Mouse (Mus musculus) hindbrain, embryonic 14.5 days (tissue): ENCODE results near the gene Chst7. TPM values are rescaled to one million over a fixed set of nuclear protein-coding genes. Genes with fewer than 3 reads are reported as not detected.

Experiments used
- ATAC-seq: fragments of 200-750 bp; cut with Nextera tagmentation; 2 replicates; pipeline ENCODE4 v1.8.0; 2017; ENCODE audit warnings: moderate number of reproducible peaks, mild to moderate bottlenecking, moderate TSS enrichment, moderate library complexity; ENCODE audit not compliant: low FRiP score
- DNase-seq: peaks from one replicate; pipeline ENCODE4 v3.0.0-alpha.2; 2015; ENCODE audit warnings: low spot score
- H3K27ac ChIP-seq: fragments of 300-500 bp; sonication (generic); 2 replicates; pipeline ENCODE4 v1.5.1; 2014; ENCODE audit warnings: mild to moderate bottlenecking, moderate library complexity
- H3K27me3 ChIP-seq: fragments of 300-500 bp; sonication (generic); 2 replicates; pipeline ENCODE4 v1.6.1; 2014; ENCODE audit warnings: mild to moderate bottlenecking, low read length, mixed read lengths; ENCODE audit not compliant: control insufficient read depth, insufficient read depth
- H3K36me3 ChIP-seq: fragments of 300-500 bp; sonication (generic); replicated peaks from 2 replicates; pipeline ENCODE4 v1.6.1; 2014; ENCODE audit not compliant: control insufficient read depth, insufficient read depth
- H3K4me1 ChIP-seq: fragments of 300-500 bp; sonication (generic); replicated peaks from 2 replicates; pipeline ENCODE4 v1.6.1; 2014; ENCODE audit warnings: antibody characterized with exemption, low read length, mixed read lengths; ENCODE audit not compliant: control insufficient read depth, insufficient read depth
- H3K4me2 ChIP-seq: fragments of 300-500 bp; sonication (generic); replicated peaks from 2 replicates; pipeline ENCODE4 v1.6.1; 2014; ENCODE audit warnings: mild to moderate bottlenecking, moderate library complexity
- H3K4me3 ChIP-seq: fragments of 300-500 bp; sonication (generic); replicated peaks from 2 replicates; pipeline ENCODE4 v1.5.1; 2014; ENCODE audit warnings: mild to moderate bottlenecking, low read length
- H3K9ac ChIP-seq: fragments of 300-500 bp; sonication (generic); 2 replicates; pipeline ENCODE4 v1.6.1; 2014
- H3K9me3 ChIP-seq: fragments of 300-500 bp; sonication (generic); 2 replicates; pipeline ENCODE4 v1.6.1; 2016; ENCODE audit warnings: low read length; ENCODE audit not compliant: control insufficient read depth
- WGBS: fragments of 180-500 bp; shearing (Covaris S2); extraction: QIAGEN DNeasy Blood & Tissue Kit; methylation state at CpG from one replicate; pipeline ENCODE4 v1.1.7; 2014; 5-methylcytosine and 5-hydroxymethylcytosine counted together
- polyA plus RNA-seq: library from polyadenylated mRNA; unstranded; fragments of >200 nt; fragmentation: Nextera tagmentation; extraction: Ambion mirVana; gene quantifications from 2 replicates; pipeline ENCODE4 v1.2.1, GENCODE M21; 2014

The Chst7 gene
- polyA plus RNA-seq, 1 experiment from 2014 or later: 7.1 TPM

GRCm38 (mm10) chrX:20125481-20125880, 66.1 kb downstream of the Chst7 start:
- Histone ChIP-seq H3K4me1 (no peaks in the 10 kb centered on the region), H3K27ac (no peak overlapping the region), H3K4me3 (no peak overlapping the region), H3K27me3 (no peaks in the 10 kb centered on the region), H3K9me3 (no peaks in the 10 kb centered on the region), H3K9ac (no peak overlapping the region), H3K4me2 (no peak overlapping the region), H3K36me3 (no peaks in the 10 kb centered on the region)
- DNase-seq (no peak), ATAC-seq (no peak)
- WGBS: 77% methylated on average over 2 of the region's 2 CpGs

- Histone ChIP-seq H3K27me3 (no peaks in the 10 kb centered on the region), H3K4me1 (no peaks in the 10 kb centered on the region), H3K4me2 (no peak overlapping the region), H3K9me3 (no peaks in the 10 kb centered on the region), H3K9ac (no peak overlapping the region), H3K4me3 (no peak overlapping the region), H3K27ac (no peak overlapping the region), H3K36me3 (no peaks in the 10 kb centered on the region)
- ATAC-seq (no peak), DNase-seq (no peak)
Observed at GRCm38 (mm10) chrX:20128951-20129350, 69.6 kb downstream of the Chst7 start.

- DNase-seq (no peak), ATAC-seq (no peak)
- no peaks in the 10 kb centered on the region for H3K9me3 ChIP-seq
- H3K36me3 ChIP-seq: no peaks in the 10 kb centered on the region
- H3K4me1 ChIP-seq: no peaks in the 10 kb centered on the region
- H3K9ac ChIP-seq: no peak overlapping the region
- no peak overlapping the region for H3K4me2 ChIP-seq
- no peak overlapping the region for H3K4me3 ChIP-seq
- no peak overlapping the region for H3K27ac ChIP-seq
- H3K27me3 ChIP-seq: no peaks in the 10 kb centered on the region
- 95% methylated on average over 1 of the region's 1 CpGs for WGBS
Observed at GRCm38 (mm10) chrX:20129466-20129865, 70.1 kb downstream of the Chst7 start.

Other genes with a start within 250 kb of the Chst7 start
- gene Slc9a7, start 232.2 kb downstream of the Chst7 start, polyA plus RNA-seq: 17.5 and 20.8 TPM in 2 replicates